Mouse (Mus musculus): Measurements from ENCODE around the gene Brca1. TPM values are rescaled to one million over a fixed set of nuclear protein-coding genes. Genes with fewer than 3 reads are reported as not detected.
"Not testable (repeated sequence)": the region's sequence is repeated elsewhere in the genome, so short reads cannot be mapped to it uniquely, and the experiment has no call there.

Gene Brca1
- total RNA-seq, 1 experiment = 63.5 TPM

DNA sequence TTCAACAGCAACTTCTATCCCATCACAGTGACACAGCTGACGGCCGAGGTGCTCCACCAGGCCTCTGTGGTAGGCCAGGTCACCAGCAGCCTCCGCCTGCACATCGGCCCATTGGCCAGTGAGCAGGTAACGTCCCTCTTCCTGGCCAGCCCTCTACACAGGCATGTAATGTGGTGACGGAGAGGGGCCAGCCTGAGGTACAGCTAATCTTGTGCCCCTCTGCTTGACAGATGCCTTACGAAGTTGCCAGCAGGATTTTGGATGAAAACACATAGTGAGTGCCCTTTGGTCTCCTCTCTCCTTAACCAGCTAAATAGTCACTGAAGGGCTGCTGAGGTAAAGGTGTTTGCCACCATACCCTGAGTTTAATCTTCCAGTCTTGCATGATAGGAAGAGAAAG, 37.1 kb upstream of the Brca1 start:
- Histone ChIP-seq H3K36me3 (ENCODE audit: control insufficient read depth, insufficient read depth, low read length, poor library complexity, severe bottlenecking) (peaks cover 7% of the 10 kb centered on the region; the same call in 1 of the 2 replicates), H3K4me1 (ENCODE audit: control insufficient read depth in 2 of 2, insufficient read depth in 2 of 2, low read length in 2 of 2, poor library complexity in 1 of 2) (peaks cover 8 to 20% of the 10 kb centered on the region in 2 experiments), H3K4me3 (ENCODE audit: insufficient read depth in 1 of 2, low read depth in 1 of 2, low read length in 2 of 2, poor library complexity in 1 of 2, severe bottlenecking in 1 of 2) (no peak overlapping the region), H3K9me3 (ENCODE audit: control insufficient read depth, insufficient read depth, low read depth, low read length) (no peaks in the 10 kb centered on the region), H3K27ac (ENCODE audit: insufficient read depth, low read depth, low read length, poor library complexity, severe bottlenecking) (no peak overlapping the region), H3K9ac (ENCODE audit: insufficient read depth, low read depth, low read length, poor library complexity, severe bottlenecking) (no peak overlapping the region)
- TF ChIP-seq MAFK (IDR thresholded peaks at IDR 0.05; ENCODE audit: insufficient read depth, low read depth, low read length) (no peak), ZNF384 (IDR thresholded peaks at IDR 0.05; ENCODE audit: low read depth, low read length) (no peak), HCFC1 (IDR thresholded peaks at IDR 0.05; ENCODE audit: borderline replicate concordance, insufficient read depth, low read length) (no peak), CHD2 (IDR thresholded peaks at IDR 0.05; ENCODE audit: low read depth, low read length) (no peak), ZC3H11A (IDR thresholded peaks at IDR 0.05; ENCODE audit: borderline replicate concordance, low read depth, low read length) (no peak)
- no peak for DNase-seq (ENCODE audit: low read depth, low spot score)
- in situ Hi-C loops (cut with MboI; ENCODE audit: low sequenced_read_pairs in 2 of 2, unreplicated experiment in 2 of 2) = no loop called here

GRCm38 (mm10) chr11:101587676-101588075, 35.9 kb upstream of the Brca1 start:
- no peaks in the 10 kb centered on the region for H3K9me3 ChIP-seq (ENCODE audit: control insufficient read depth, insufficient read depth, low read depth, low read length)
- no peak overlapping the region for H3K9ac ChIP-seq (ENCODE audit: insufficient read depth, low read depth, low read length, poor library complexity, severe bottlenecking)
- in situ Hi-C loops (cut with MboI; ENCODE audit: low sequenced_read_pairs in 2 of 2, unreplicated experiment in 2 of 2) = no loop called here
- TF ChIP-seq MAFK (IDR thresholded peaks at IDR 0.05; ENCODE audit: insufficient read depth, low read depth, low read length) (no peak), HCFC1 (IDR thresholded peaks at IDR 0.05; ENCODE audit: borderline replicate concordance, insufficient read depth, low read length) (no peak), ZC3H11A (IDR thresholded peaks at IDR 0.05; ENCODE audit: borderline replicate concordance, low read depth, low read length) (no peak), ZNF384 (IDR thresholded peaks at IDR 0.05; ENCODE audit: low read depth, low read length) (no peak), CHD2 (IDR thresholded peaks at IDR 0.05; ENCODE audit: low read depth, low read length) (no peak)
- H3K27ac ChIP-seq (ENCODE audit: insufficient read depth, low read depth, low read length, poor library complexity, severe bottlenecking) = no peak overlapping the region
- DNase-seq (ENCODE audit: low read depth, low spot score) = no peak
- no peak overlapping the region for H3K4me3 ChIP-seq (ENCODE audit: insufficient read depth in 1 of 2, low read depth in 1 of 2, low read length in 2 of 2, poor library complexity in 1 of 2, severe bottlenecking in 1 of 2)
- H3K4me1 ChIP-seq (ENCODE audit: control insufficient read depth in 2 of 2, insufficient read depth in 2 of 2, low read length in 2 of 2, poor library complexity in 1 of 2) = peaks cover 8 to 18% of the 10 kb centered on the region in 2 experiments
- peaks cover 7% of the 10 kb centered on the region; the same call in 1 of the 2 replicates for H3K36me3 ChIP-seq (ENCODE audit: control insufficient read depth, insufficient read depth, low read length, poor library complexity, severe bottlenecking)

DNA sequence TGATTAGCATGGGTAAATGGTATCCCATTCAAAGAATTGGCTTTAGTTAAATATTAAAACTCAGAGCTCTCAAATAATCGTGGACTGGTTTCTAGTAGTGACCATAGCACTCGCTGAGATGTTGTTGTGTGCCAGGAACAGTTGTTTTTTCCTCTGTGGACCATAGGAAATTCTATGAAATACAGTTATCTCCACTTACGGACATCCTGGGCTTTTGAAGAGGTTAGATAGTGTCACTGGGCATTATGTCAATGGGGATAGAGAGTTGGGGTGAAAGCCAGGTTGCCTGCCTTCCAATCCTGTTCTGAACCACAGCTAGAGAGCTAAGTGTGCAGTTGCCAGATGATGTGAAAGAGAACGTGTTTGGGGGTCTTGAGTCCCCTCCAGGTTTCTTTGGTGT, 34.0 kb upstream of the Brca1 start:
- TF ChIP-seq HCFC1 (IDR thresholded peaks at IDR 0.05; ENCODE audit: borderline replicate concordance, insufficient read depth, low read length) (no peak), ZNF384 (IDR thresholded peaks at IDR 0.05; ENCODE audit: low read depth, low read length) (no peak), MAFK (IDR thresholded peaks at IDR 0.05; ENCODE audit: insufficient read depth, low read depth, low read length) (no peak), ZC3H11A (IDR thresholded peaks at IDR 0.05; ENCODE audit: borderline replicate concordance, low read depth, low read length) (no peak), CHD2 (IDR thresholded peaks at IDR 0.05; ENCODE audit: low read depth, low read length) (no peak)
- H3K9ac ChIP-seq (ENCODE audit: insufficient read depth, low read depth, low read length, poor library complexity, severe bottlenecking) = no peak overlapping the region
- peaks cover 7% of the 10 kb centered on the region; the same call in 1 of the 2 replicates for H3K36me3 ChIP-seq (ENCODE audit: control insufficient read depth, insufficient read depth, low read length, poor library complexity, severe bottlenecking)
- H3K4me3 ChIP-seq (ENCODE audit: insufficient read depth in 1 of 2, low read depth in 1 of 2, low read length in 2 of 2, poor library complexity in 1 of 2, severe bottlenecking in 1 of 2) = no peak overlapping the region
- no peak for DNase-seq (ENCODE audit: low read depth, low spot score)
- in situ Hi-C loops (cut with MboI; ENCODE audit: low sequenced_read_pairs in 2 of 2, unreplicated experiment in 2 of 2) = no loop called here
- peaks cover 7 to 14% of the 10 kb centered on the region in 2 experiments for H3K4me1 ChIP-seq (ENCODE audit: control insufficient read depth in 2 of 2, insufficient read depth in 2 of 2, low read length in 2 of 2, poor library complexity in 1 of 2)
- no peaks in the 10 kb centered on the region for H3K9me3 ChIP-seq (ENCODE audit: control insufficient read depth, insufficient read depth, low read depth, low read length)
- no peak overlapping the region for H3K27ac ChIP-seq (ENCODE audit: insufficient read depth, low read depth, low read length, poor library complexity, severe bottlenecking)

DNA sequence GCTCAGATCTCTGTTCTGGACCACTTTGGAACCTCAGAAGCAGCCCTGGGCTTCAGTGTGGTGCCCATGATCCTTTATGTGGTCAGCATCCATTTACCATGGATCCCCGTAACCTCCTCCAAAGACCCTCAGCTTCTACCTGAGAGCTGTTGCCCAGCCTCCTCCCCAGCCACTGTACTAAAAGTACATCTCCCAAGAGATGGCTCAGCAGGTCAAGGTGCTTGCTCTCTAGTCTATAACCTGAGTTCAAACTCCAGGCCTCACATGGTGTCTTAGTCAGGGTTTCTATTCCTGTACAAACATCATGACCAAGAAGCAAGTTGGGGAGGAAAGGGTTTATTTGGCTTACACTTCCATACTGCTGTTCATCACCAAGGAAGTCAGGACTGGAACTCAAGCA, 33.3 kb upstream of the Brca1 start:
- Histone ChIP-seq H3K36me3 (ENCODE audit: control insufficient read depth, insufficient read depth, low read length, poor library complexity, severe bottlenecking) (peaks cover 11% of the 10 kb centered on the region; the same call in 1 of the 2 replicates), H3K4me1 (ENCODE audit: control insufficient read depth in 2 of 2, insufficient read depth in 2 of 2, low read length in 2 of 2, poor library complexity in 1 of 2) (peaks cover 3 to 12% of the 10 kb centered on the region in 2 experiments; a peak in 3 of 4 replicates)
- in situ Hi-C loops (cut with MboI; ENCODE audit: low sequenced_read_pairs in 2 of 2, unreplicated experiment in 2 of 2); H3K4me3 ChIP-seq (ENCODE audit: insufficient read depth in 1 of 2, low read depth in 1 of 2, low read length in 2 of 2, poor library complexity in 1 of 2, severe bottlenecking in 1 of 2); H3K27ac ChIP-seq (ENCODE audit: insufficient read depth, low read depth, low read length, poor library complexity, severe bottlenecking); DNase-seq (ENCODE audit: low read depth, low spot score); H3K9ac ChIP-seq (ENCODE audit: insufficient read depth, low read depth, low read length, poor library complexity, severe bottlenecking); H3K9me3 ChIP-seq (ENCODE audit: control insufficient read depth, insufficient read depth, low read depth, low read length): not testable (repeated sequence)

DNA sequence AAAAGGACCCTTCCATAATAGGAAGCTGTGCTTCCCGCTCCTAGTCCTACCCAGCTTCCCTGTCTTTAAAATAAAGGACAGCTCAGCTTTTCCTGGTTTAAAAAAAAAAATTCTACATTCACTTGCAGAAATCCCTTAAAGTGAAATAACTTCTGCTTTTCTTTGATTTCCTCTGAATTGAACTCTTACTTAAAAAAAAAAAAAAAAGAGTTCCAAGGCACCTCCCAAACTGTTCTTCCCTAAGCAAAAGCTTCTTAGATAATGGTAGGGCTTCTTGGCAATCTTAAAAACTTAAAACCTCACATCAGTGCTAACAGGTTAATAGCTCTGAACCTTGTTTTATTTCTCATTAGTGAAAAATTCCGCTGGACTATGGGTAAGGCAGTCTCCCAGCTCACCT, 31.4 kb upstream of the Brca1 start:
- peaks cover 0 to 6% of the 10 kb centered on the region in 2 experiments; a peak in 2 of 4 replicates for H3K4me1 ChIP-seq (ENCODE audit: control insufficient read depth in 2 of 2, insufficient read depth in 2 of 2, low read length in 2 of 2, poor library complexity in 1 of 2)
- no peak for DNase-seq (ENCODE audit: low read depth, low spot score)
- no peak overlapping the region for H3K4me3 ChIP-seq (ENCODE audit: insufficient read depth in 1 of 2, low read depth in 1 of 2, low read length in 2 of 2, poor library complexity in 1 of 2, severe bottlenecking in 1 of 2)
- in situ Hi-C loops (cut with MboI; ENCODE audit: low sequenced_read_pairs in 2 of 2, unreplicated experiment in 2 of 2) = no loop called here
- H3K9me3 ChIP-seq (ENCODE audit: control insufficient read depth, insufficient read depth, low read depth, low read length) = no peaks in the 10 kb centered on the region
- peaks cover 14% of the 10 kb centered on the region; the same call in 1 of the 2 replicates for H3K36me3 ChIP-seq (ENCODE audit: control insufficient read depth, insufficient read depth, low read length, poor library complexity, severe bottlenecking)
- TF ChIP-seq ZC3H11A (IDR thresholded peaks at IDR 0.05; ENCODE audit: borderline replicate concordance, low read depth, low read length) (no peak), HCFC1 (IDR thresholded peaks at IDR 0.05; ENCODE audit: borderline replicate concordance, insufficient read depth, low read length) (no peak)
- H3K9ac ChIP-seq (ENCODE audit: insufficient read depth, low read depth, low read length, poor library complexity, severe bottlenecking) = no peak overlapping the region
- no peak overlapping the region; the same call in 1 of the 2 replicates for H3K27ac ChIP-seq (ENCODE audit: insufficient read depth, low read depth, low read length, poor library complexity, severe bottlenecking)

Data from ES-E14 (cell line).